Mouse (Mus musculus) cerebellum, adult 8-10 months (tissue): ENCODE measurements around the gene 4922502D21Rik.
"Not testable (repeated sequence)": the region's sequence is repeated elsewhere in the genome, so short reads cannot be mapped to it uniquely, and the experiment has no call there.

Experiments
- DNase-seq: peaks from one replicate; pipeline ENCODE4 v3.0.0; 2022

4922502D21Rik gene

DNA sequence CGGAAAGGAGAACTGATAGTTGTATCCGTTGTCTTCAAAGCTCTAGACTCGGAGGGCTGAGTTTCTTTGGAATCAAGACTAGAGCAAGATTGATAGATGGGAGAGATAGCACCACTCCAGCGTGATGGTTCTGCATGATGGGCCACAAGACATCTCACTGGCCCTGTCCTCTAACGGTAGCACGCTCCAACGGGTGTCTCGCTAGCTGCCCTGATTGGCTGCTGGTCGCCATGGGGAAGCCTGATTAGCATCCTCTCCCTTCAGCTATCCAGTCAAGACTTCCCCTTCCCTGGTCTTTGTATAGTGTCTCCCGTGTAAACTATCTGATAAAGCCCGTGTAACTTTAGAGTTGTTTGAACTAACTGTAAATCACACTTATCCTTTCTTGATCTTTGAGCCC is at the start of gene 4922502D21Rik:
TSS of gene 4922502D21Rik (minus strand) at position 187 of the 400 bp plus-strand sequence.
- no peak for DNase-seq

DNA sequence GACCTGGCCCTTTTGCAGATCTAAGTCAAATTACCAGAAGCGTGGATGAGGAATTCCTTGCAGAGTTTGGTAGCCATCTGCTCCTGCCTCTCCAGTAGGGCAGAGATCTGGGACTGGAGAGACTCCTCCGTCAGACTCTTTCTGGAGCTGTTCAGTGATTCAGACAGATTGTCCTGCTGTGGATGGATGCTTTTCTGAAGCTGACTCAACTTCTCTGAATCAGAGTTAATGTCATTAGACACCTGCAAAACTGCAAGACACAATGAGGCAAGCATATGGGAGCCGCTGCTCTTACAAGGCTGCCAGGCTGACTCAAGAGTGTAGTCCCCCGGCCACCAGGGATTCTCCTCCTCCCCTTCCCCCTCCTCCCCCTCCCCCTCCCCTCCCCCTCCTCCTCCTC is 48.9 kb upstream of the 4922502D21Rik start:
- no peak for DNase-seq

DNA sequence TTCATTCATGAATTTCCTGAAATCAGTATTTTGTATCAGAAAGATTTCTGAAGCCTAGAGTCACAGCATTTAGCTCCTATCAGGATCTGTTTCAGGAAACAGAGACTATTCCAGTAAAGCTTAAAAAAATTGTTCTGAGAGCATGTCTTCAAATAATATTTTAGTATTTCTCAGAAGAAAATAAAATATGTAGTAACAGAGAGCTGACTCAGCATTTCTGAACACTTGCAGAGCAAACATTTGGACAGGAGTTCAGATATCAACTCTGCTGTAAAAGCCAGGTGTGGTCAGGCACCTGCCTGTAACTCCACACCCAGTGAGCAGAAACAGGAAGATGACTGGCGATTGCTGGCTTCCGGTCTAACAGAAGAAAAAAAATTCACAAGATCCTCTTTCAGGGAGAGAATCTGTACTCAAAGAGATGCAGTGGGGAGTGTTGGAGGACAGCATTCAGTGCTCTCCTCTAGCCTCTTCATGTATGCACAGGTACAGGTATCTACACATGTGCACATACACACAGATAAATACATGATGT is 43.4 kb upstream of the 4922502D21Rik start:
- no peak for DNase-seq

DNA sequence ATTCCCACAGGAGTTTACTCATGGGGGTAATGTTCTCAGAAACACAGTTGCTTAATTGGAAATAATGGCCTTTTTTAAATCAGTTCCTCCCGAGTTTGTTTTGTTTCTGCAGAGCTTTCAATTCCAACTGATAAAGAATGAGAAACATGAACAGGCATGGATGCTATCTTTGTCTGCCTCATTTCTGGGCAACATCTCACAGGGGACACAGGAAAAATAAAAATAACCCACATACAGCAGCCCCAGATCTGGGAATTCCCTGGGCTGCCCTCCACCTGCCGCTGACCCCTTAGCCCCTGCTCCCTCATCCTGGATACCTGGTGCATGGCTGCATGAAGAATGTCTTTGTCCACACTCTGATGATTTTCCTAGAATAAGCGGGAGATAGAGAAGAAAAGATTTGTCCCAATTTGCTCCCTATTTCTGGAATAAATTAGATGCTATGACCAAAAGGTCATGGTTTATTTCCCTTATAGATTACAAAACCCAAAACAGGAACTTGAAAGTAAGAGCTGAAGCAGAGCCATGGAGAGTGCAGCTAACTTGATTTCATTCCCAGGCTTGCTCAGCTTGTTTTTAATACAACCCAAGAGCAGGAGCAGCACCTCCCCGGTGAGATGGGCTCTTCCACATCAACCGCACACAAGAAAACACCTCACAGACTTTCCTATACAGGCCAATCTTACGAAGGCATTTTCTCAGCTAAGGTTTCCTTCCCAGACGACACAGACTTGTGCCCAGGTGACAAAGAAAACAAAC is 38.0 kb upstream of the 4922502D21Rik start:
- DNase-seq = no peak

DNA sequence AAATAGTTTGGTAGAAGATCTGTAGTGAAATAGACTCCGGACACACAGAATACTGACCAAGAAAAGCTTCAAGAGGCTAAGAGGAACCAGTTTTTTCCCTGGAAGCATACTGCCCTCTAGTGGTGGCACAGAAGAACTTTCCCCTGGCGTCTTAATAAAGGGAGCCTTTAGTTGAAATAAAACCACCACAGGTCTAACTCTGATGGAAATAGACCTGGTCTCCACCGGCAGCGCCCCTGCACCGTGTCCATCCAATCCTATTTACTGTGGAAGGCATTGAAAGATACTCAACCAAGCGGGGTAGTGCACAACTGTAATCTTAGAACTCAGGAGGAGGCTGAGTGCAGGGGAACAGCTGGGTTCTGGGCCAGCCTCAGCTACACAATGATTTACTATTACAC is 34.4 kb upstream of the 4922502D21Rik start:
- peak; percentile 26 for DNase-seq

DNA sequence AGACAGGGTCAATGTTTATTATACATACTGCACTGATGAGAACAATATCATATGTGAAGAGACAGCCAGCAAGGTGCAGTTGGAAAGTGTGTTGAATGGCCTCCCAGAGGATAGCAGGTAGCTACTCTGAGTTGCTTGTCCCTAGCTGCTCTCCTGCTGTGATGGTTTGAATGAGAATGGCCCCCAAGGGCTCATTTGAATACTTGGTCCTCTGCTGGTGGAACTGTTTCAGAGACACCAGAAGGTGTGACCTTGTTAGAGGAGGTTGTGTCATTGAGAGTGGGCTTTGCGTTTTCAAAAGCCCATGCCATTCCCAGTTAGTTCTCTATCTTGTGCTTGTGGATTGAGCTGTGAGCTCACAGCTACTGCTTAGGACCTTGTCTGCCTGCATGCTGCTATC is 32.3 kb upstream of the 4922502D21Rik start:
- DNase-seq = no peak

DNA sequence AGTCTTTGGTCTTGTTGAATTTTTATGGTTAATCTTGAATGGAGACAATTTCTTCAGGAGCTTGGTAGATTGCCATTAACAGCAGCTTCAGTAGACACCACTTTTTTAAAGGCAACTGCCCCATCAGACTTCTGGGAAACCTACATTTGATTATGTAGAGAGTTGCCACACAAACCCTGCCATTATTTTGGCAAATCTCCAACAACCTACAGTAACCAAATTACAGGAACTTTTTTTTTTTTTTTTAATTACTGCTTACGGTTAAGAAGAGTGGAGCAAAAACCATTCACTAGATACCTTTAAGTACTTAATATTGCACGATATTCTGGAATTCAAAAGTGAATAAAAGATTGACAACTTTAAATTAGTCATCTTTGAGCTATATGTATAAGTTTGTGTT is 27.9 kb upstream of the 4922502D21Rik start:
- DNase-seq = no peak

DNA sequence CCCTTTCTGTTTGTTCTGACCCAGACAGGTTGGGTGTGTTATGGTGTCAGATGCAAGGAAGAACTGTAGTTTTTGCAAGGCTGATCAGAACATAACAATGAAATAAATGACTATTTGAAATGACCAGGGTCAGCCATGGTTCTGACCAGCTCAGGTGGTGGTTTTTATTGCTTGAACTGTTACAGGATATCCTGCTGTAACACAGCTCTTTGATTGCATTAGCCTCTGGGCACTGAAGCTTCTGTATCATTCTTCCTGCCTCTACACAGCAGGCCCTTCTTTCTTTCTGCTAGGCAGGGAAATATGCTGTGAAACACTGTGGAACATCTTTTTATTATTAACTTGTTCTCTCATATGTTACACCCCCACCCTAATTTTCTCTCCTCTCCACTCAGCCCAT is 24.8 kb upstream of the 4922502D21Rik start:
- DNase-seq = no peak

DNA sequence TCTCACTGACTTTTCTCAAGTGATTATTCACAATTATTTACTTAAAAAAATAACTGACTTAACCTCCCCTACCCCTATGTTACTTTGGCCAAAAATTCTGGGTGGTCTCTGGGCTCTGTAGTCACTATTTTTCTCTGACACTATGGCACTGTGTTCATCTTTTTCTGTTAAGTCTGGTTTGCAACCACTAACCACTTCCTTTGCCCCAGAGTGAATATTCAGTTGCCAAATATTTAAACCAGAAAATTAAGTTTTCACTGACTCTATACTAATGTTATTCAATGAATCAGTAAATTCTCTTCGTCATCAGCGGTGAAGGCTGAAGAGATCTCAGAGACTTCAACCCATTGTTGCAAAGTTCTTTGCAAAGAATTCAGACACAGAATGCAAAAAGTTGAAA is 24.2 kb upstream of the 4922502D21Rik start:
- no peak for DNase-seq

DNA sequence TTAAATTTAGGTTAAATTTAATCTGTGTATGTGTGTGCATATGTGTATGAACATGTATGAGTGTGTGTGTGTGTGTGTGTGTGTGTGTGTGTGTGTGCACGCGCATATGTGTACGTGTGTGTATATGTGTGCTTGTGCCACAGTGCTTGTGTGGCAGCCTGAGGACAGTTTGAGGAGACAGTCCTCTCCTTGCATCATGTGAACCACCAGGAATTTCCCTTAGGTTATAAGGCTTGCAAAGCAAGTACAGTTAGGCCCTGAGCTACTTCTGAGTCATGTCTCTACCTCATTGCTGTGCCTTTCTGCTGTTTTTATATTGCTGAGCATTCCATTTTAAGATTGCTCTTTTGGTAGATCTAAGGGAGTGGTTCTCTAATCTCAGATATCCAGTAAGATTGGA is 19.5 kb upstream of the 4922502D21Rik start:
- DNase-seq = no peak

DNA sequence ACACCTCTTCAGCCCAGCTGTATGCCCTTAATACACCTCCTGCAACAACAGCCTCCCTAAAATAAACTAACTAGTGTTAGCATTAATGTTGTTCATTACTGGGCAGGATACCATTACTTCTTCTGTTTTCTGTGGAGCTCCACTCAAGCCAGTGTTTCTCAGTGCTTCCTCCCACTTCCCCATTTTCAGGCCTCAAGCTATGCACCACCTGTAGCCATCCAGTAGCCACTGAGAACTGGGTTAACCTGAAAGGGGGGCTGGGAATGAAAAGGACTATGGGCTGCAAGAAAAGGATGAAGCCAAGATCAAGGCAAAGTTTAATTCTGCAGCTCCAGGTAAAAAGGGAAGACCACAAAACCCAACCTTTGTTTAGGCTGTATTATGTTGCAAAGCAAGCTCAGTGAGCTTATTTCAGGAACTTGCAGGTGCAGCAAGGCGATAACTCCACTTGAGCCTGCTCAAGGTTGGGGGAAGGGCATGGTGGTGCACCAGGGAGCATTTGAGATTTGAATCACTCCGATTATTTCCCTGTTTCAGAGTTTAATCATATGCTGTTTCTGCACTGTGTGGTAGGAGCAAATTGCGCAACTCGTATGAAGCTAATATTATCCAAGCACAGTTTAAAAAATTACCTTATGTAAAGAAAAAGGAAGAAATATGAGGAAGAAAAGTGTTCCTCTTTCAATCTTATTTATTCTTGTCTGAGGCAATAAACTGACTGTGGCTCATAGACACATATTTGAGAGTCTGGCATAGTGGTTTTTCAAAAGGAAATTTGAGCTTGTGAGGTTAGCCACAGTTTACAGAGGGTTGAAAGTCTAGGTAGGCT is 18.1 kb upstream of the 4922502D21Rik start:
- no peak for DNase-seq

DNA sequence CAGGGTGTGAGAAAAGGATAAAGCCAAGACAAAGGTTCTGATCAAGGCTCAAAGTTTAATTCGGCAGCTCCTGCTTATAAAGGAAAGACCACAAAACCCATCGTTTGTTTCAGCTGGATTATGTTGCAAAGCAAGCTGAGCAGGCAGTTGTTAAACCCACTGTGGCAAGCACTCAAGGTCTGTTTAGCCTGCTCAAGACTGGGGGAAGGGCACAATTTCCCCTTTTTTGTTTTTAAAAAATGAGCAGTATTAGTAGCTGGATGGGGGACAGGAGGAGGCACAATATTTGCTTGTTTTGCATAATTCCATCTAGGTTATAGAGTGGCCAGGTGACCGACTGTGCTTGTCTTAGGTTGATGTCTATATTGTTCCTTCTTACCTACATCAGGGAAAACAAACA is 12.8 kb upstream of the 4922502D21Rik start:
- DNase-seq = no peak

DNA sequence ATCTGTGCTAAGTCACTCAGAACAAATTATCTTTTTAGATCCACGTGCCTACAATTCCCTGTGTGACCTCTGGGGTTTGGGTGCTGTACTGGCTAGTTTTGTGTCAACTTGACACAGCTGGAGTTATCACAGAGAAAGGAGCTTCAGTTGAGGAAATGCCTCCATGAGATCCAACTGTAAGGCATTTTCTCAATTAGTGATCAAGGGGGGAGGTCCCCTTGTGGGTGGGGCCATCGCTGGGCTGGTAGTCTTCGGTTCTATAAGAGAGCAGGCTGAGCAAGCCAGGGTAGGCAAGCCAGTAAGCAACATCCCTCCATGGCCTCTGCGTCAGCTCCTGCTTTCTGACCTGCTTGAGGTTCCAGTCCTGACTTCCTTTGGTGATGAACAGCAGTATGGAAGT is 10.8 kb upstream of the 4922502D21Rik start, which contains the start of gene Clec12a:
TSS of gene Clec12a (plus strand) at position 301 of the 400 bp plus-strand sequence.
- DNase-seq = not testable (repeated sequence)

DNA sequence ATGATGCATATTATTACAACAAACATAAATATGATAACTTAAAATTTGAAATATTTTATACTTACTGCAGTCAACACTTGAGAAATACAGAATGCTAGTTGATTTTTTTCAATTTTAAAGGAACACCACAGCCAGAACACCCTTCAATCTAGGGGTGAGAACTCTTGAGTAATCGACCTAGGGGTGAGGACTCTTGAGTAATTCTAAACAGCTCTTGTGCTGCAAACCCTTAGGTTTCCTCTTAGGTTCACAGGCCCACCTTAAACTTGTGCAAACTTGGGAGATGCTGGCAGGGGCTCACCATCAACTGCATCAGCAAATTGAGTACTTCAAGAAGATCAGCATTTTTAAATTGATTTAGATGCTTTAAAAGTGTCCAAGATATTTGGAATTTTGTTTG is 6.2 kb upstream of the 4922502D21Rik start:
- DNase-seq = no peak

DNA sequence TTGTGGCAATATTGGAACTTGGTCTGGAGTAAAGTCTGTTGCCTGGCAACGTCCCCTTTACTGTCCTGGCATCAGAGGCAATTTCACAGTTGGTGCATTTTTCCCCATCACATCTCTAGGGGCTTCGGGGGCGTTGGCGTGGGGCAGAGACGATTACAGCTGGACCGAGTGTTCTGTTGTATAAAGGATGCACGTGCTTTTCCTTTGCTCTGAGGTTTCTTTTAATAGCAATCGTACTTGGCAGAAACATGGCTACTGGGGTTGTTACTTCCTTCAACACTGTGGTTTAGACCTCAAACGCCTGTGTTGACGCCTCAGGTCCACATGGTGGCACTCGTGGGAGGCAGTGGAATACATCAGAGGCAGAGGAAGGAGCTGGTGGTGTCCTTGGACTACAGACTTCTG is 2.1 kb upstream of the 4922502D21Rik start:
- peak; percentile 2 for DNase-seq

DNA sequence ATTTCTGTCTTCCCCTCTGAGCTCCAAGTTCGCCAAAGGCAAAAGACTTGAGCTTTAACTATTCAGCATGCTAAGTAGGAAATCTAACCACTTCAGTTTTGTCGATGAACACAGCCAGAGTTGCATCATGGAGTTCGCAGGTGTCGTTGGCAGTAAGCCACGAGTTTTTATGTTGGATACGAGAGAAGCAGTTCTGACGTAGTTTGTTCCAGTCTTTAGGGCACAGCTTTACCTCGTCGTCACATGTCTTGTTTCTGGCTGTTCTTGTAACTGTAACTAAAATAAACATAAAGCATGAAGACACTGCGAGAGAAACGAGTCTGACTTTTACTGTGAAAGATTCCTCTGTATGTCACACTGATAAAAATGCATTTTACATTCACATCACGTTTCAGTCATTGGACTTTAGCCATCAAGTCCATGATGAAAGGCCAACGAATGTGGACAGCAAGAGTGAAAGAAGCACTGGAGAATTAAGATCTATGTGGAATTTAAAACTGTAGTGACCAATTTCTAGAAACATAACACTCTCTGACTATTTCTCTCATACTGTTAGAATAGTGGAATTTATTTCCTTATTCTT is 4.9 kb downstream of the 4922502D21Rik start:
- DNase-seq = no peak

DNA sequence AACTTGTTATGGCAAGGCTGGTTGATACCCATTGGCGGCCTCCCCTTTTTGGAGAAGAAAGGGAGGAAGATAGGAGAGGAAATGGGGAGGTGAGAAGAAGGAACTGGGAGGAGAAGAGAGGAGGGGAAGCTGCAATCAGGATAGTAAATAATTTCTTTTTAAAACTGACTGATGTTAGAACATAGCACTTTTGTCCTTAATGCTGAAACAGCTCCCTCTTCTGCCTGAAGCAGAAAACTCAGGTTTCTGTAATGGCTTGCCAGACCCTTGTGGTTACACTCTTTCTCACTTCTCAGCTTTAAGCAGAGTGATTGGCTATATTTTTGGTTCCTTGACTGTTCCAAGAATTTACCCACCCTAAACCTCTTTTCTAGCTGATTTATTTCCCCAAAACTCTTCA is 5.6 kb downstream of the 4922502D21Rik start:
- no peak for DNase-seq

DNA sequence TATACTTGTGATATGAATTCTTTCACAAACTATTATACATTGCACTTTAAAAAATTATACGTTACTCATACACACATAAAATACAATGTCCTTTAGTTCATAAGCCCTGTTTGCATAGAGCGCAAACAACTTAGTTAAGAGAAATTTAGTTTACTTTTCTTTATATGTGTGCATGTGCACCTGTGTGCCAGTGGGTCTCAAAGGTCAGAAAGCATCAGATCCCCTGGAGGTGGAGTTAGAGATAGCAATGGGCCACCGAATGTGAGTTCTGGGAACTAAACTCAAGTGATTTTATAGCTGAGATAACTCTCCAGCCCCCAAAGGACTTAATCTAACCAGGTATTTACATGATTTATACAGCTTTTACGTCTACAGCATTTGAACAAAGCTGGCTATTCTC is 12.3 kb downstream of the 4922502D21Rik start:
- DNase-seq = no peak

DNA sequence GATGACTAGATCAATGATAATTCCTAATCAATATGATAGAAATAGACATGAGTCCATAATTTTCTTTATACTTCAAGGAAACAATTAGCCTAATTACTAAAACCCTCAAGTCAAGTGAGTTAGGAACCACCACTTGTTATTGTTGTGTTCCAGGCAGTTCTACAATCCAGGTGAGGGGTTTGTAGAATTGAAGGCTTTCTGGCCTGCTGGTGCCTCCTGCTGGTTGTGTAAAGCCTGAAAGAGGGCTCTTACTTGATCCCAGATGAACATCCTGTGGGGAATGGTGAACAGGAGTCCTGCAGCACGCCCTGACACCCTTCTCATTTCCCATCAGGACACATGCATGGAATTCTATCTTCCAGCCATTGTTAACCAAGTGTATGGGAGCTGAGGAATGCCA is 13.2 kb downstream of the 4922502D21Rik start:
- DNase-seq = no peak

DNA sequence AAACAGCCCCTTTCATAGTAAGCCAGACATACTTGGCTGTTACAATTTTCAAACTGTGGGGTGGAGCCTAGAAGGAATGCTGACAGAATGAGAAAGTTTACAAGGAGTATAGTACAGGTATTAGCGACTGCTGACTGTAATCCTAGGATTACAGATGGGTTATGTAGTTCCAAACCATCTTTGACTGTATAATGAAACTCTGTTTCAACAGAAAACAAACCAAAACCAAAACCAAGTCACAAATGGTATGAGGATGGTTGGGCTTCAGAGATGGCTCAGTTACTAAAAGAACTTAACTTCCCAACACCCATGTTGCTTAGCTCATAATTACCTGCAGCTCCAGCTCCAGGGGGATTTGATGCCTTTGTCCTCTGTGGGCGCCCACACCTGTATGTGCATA is 15.1 kb downstream of the 4922502D21Rik start:
- no peak for DNase-seq

DNA sequence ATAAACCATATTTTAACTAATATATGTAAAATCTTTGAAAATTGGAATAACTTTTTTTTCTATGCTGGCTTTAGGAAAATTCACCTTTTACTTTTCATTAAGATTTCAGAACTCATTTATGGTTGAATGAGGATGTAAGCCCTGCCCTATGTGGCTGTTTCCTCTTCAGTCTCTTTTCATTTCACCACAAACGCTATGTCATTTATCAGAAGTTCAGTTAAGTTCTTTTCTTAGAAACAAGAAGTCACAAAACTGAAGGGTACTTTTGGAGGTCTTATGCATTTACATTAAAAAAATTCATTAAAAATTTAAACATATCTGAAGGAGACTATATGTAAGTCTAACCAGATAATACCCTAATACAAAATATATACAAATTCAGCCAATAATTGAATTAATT is 15.9 kb downstream of the 4922502D21Rik start:
- no peak for DNase-seq

DNA sequence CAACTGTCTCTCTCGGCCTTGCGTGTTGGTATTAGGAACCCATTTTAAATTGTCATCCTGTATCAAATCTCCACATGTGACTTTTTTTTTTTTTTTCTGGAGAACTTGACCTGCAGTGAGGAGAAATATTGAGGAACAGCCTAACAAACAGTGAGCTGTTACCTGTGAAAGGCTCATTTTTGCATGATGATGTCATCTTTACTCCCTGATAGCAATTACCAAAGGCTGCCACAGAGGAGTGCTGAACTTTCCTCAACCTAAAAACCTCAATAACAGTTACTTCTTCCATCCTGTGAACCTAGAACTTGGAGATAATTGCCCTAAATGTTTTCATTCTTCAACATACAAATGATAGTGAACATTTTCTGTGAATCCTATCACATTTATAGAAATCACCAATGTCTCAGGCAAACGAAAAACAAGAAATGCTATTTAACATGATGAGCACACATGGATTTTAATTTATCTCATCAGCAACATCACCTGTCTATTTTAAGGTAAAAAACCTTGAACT is 16.9 kb downstream of the 4922502D21Rik start:
- DNase-seq = no peak

DNA sequence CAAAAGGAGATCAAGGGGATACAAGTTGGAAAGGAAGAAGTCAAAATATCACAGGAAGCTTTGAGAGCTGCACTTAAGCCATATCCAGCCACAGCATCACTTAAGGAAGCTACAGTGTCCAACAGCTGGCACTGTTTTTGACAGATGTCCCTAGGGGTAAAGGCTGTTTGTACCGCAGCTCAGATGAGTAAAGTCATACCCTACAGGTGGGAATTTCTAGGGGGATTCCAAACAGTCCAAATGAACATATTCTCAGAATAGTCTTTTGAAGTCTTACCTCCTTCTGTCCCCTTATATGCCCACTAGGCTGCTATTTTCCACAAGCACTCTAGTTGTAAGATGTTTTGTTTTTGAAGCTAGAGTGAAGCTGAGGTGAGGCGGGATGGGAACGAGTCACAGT is 19.1 kb downstream of the 4922502D21Rik start:
- DNase-seq = no peak
